Mouse (Mus musculus) CH12.LX (cell line): ENCODE measurements around the gene Phpt1. TPM values are rescaled to one million over a fixed set of nuclear protein-coding genes. Genes with fewer than 3 reads are reported as not detected.

Experiments
- DNase-seq: peaks from one replicate; pipeline ENCODE4 v3.0.0-alpha.2; 2013; ENCODE audit errors: extremely low read depth
- H3K27ac ChIP-seq: 2 replicates; pipeline ENCODE4 v1.5.1; 2012; ENCODE audit warnings: low read depth, mild to moderate bottlenecking, control low read depth, moderate library complexity; ENCODE audit not compliant: insufficient read depth
- H3K27me3 ChIP-seq: replicated peaks from 2 replicates; pipeline ENCODE3; 2012; ENCODE audit warnings: inconsistent platforms
- H3K36me3 ChIP-seq, 2 experiments: replicated peaks in 1 of 2; 2 replicates each; pipeline versions ENCODE3 to v1.6.1; 2012; ENCODE audit warnings: inconsistent platforms in 1 of 2, low read length in 1 of 2, mild to moderate bottlenecking in 1 of 2, mixed read lengths in 1 of 2, moderate library complexity in 1 of 2; ENCODE audit not compliant: control insufficient read depth in 1 of 2, insufficient read depth in 1 of 2
- H3K4me1 ChIP-seq, 2 experiments: 2 replicates each; pipeline ENCODE4 v1.6.1; 2012; ENCODE audit warnings: inconsistent platforms in 1 of 2, moderate library complexity in 1 of 2; ENCODE audit not compliant: insufficient read depth in 2 of 2, control insufficient read depth in 1 of 2
- H3K4me2 ChIP-seq: 2 replicates; pipeline ENCODE4 v1.6.1; 2012; ENCODE audit warnings: low read depth, mild to moderate bottlenecking, control low read depth; ENCODE audit not compliant: poor library complexity, insufficient read depth, severe bottlenecking
- H3K4me3 ChIP-seq, 3 experiments: fragments of 150-350 bp in 1 of 3; sonication (generic) in 1 of 3; replicated peaks in 1 of 3; 2 replicates each; pipeline versions ENCODE3 to v1.5.1; 2011 to 2012; ENCODE audit warnings: low read depth in 2 of 3, low read length in 2 of 3, mild to moderate bottlenecking in 2 of 3, moderate library complexity in 2 of 3, control low read depth in 1 of 3, improper control_type of control experiment in 1 of 3, inconsistent platforms in 1 of 3, mixed read lengths in 1 of 3; ENCODE audit not compliant: poor library complexity in 1 of 3
- H3K79me2 ChIP-seq: replicated peaks from 2 replicates; pipeline ENCODE4 v1.6.1; 2012; ENCODE audit warnings: mild to moderate bottlenecking, moderate library complexity; ENCODE audit not compliant: control insufficient read depth, poor library complexity, insufficient read depth, severe bottlenecking; ENCODE audit errors: extremely low read depth
- H3K9ac ChIP-seq: 2 replicates; pipeline ENCODE4 v1.6.1; 2012; ENCODE audit warnings: low read depth, mild to moderate bottlenecking, control low read depth, moderate library complexity; ENCODE audit not compliant: insufficient read depth
- H3K9me3 ChIP-seq: replicated peaks from 2 replicates; pipeline ENCODE3; 2012; ENCODE audit warnings: low read length, inconsistent platforms, mixed read lengths
- BHLHE40 ChIP-seq: IDR thresholded peaks from 2 replicates; pipeline ENCODE4 v1.6.1; 2011; ENCODE audit warnings: mild to moderate bottlenecking, low read depth, low read length, improper control_type of control experiment
- CHD1 ChIP-seq: IDR thresholded peaks from 2 replicates; pipeline ENCODE4 v1.6.1; 2012; ENCODE audit warnings: low read depth, low read length, improper control_type of control experiment, inconsistent platforms
- CHD2 ChIP-seq: IDR thresholded peaks from 2 replicates; pipeline ENCODE4 v1.6.1; 2011; ENCODE audit warnings: low read length, improper control_type of control experiment
- CTCF ChIP-seq, 2 experiments: IDR thresholded peaks in 1 of 2; conservative IDR thresholded peaks in 1 of 2; 2 replicates each; pipeline ENCODE4 v1.5.1; 2011 to 2012; ENCODE audit warnings: low read depth in 2 of 2, low read length in 2 of 2, improper control_type of control experiment in 1 of 2, inconsistent platforms in 1 of 2, mild to moderate bottlenecking in 1 of 2, moderate library complexity in 1 of 2
- E2F4 ChIP-seq: IDR thresholded peaks from 2 replicates; pipeline ENCODE4 v1.6.1; 2011; ENCODE audit warnings: low read depth, low read length, improper control_type of control experiment; ENCODE audit not compliant: insufficient replicate concordance
- ELF1 ChIP-seq: IDR thresholded peaks from 2 replicates; pipeline ENCODE4 v1.6.1; 2014; ENCODE audit warnings: low read depth, mild to moderate bottlenecking, inconsistent platforms, low read length, improper control_type of control experiment
- ETS1 ChIP-seq: conservative IDR thresholded peaks from 2 replicates; pipeline ENCODE4 v1.6.1; 2012; ENCODE audit warnings: low read depth, mild to moderate bottlenecking, inconsistent platforms, low read length, improper control_type of control experiment, moderate library complexity
- GABPA ChIP-seq: IDR thresholded peaks from 2 replicates; pipeline ENCODE4 v1.6.1; 2012; ENCODE audit warnings: low read depth, low read length, improper control_type of control experiment, inconsistent platforms; ENCODE audit not compliant: insufficient replicate concordance
- HCFC1 ChIP-seq: IDR thresholded peaks from 2 replicates; pipeline ENCODE4 v1.6.1; 2012; ENCODE audit warnings: low read depth, mild to moderate bottlenecking, inconsistent platforms, low read length, improper control_type of control experiment
- JUN ChIP-seq: IDR thresholded peaks from 2 replicates; pipeline ENCODE4 v1.6.1; 2011; ENCODE audit warnings: low read depth, mild to moderate bottlenecking, low read length, improper control_type of control experiment, moderate library complexity; ENCODE audit not compliant: insufficient read depth
- JUND ChIP-seq: conservative IDR thresholded peaks from 2 replicates; pipeline ENCODE4 v1.6.1; 2011; ENCODE audit warnings: low read depth, low read length, improper control_type of control experiment
- MAX ChIP-seq: IDR thresholded peaks from 2 replicates; pipeline ENCODE4 v1.6.1; 2011; ENCODE audit warnings: low read length, improper control_type of control experiment
- MEF2A ChIP-seq: IDR thresholded peaks from 2 replicates; pipeline ENCODE4 v1.6.1; 2014; ENCODE audit warnings: low read depth, mild to moderate bottlenecking, inconsistent platforms, low read length, improper control_type of control experiment, borderline replicate concordance
- MXI1 ChIP-seq: IDR thresholded peaks from 2 replicates; pipeline ENCODE4 v1.6.1; 2011; ENCODE audit warnings: mild to moderate bottlenecking, low read depth, low read length, improper control_type of control experiment
- MYC ChIP-seq: IDR thresholded peaks from 2 replicates; pipeline ENCODE4 v1.6.1; 2011; ENCODE audit warnings: low read depth, mild to moderate bottlenecking, improper control_type of control experiment, low read length
- NELFE ChIP-seq: IDR thresholded peaks from 2 replicates; pipeline ENCODE4 v1.6.1; 2011; ENCODE audit warnings: low read depth, low read length, improper control_type of control experiment
- PAX5 ChIP-seq: IDR thresholded peaks from 2 replicates; pipeline ENCODE4 v1.6.1; 2012; ENCODE audit warnings: low read length, inconsistent platforms, mixed read lengths
- POLR2AphosphoS2 ChIP-seq: IDR thresholded peaks from 2 replicates; pipeline ENCODE4 v1.6.1; 2011; ENCODE audit warnings: low read depth, low read length, improper control_type of control experiment
- RAD21 ChIP-seq: IDR thresholded peaks from 2 replicates; pipeline ENCODE4 v1.6.1; 2011; ENCODE audit warnings: low read depth, mild to moderate bottlenecking, low read length, improper control_type of control experiment, moderate library complexity
- RCOR1 ChIP-seq: conservative IDR thresholded peaks from 2 replicates; pipeline ENCODE4 v1.6.1; 2012; ENCODE audit warnings: low read depth, mild to moderate bottlenecking, inconsistent platforms, low read length, improper control_type of control experiment
- SIN3A ChIP-seq: IDR thresholded peaks from 2 replicates; pipeline ENCODE4 v1.6.1; 2012; ENCODE audit warnings: low read length, improper control_type of control experiment, inconsistent platforms
- SMC3 ChIP-seq: IDR thresholded peaks from 2 replicates; pipeline ENCODE4 v1.6.1; 2011; ENCODE audit warnings: low read depth, low read length, improper control_type of control experiment
- TBP ChIP-seq: conservative IDR thresholded peaks from 2 replicates; pipeline ENCODE4 v1.6.1; 2011; ENCODE audit warnings: low read depth, low read length, improper control_type of control experiment
- TCF12 ChIP-seq: IDR thresholded peaks from 2 replicates; pipeline ENCODE4 v1.6.1; 2014; ENCODE audit warnings: low read depth, mild to moderate bottlenecking, inconsistent platforms, low read length, improper control_type of control experiment
- UBTF ChIP-seq: IDR thresholded peaks from 2 replicates; pipeline ENCODE4 v1.6.1; 2012; ENCODE audit warnings: low read depth, mild to moderate bottlenecking, inconsistent platforms, low read length, improper control_type of control experiment, moderate library complexity
- USF1 ChIP-seq: IDR thresholded peaks from 2 replicates; pipeline ENCODE4 v1.6.1; 2014; ENCODE audit warnings: low read depth, mild to moderate bottlenecking, inconsistent platforms, low read length, improper control_type of control experiment
- USF2 ChIP-seq: conservative IDR thresholded peaks from 2 replicates; pipeline ENCODE4 v1.6.1; 2011; ENCODE audit warnings: low read depth, low read length, improper control_type of control experiment
- ZKSCAN1 ChIP-seq: IDR thresholded peaks from 2 replicates; pipeline ENCODE4 v1.6.1; 2012; ENCODE audit warnings: low read depth, inconsistent platforms, low read length, improper control_type of control experiment, borderline replicate concordance
- ZMIZ1 ChIP-seq: IDR thresholded peaks from 2 replicates; pipeline ENCODE4 v1.6.1; 2012; ENCODE audit warnings: low read depth, mild to moderate bottlenecking, inconsistent platforms, low read length, improper control_type of control experiment
- ZNF384 ChIP-seq: IDR thresholded peaks from 2 replicates; pipeline ENCODE4 v1.6.1; 2012; ENCODE audit warnings: low read depth, low read length, improper control_type of control experiment, inconsistent platforms
- dilution Hi-C: fragments of 300-500 bp; cut with MboI; formaldehyde crosslinking; loops from 2 replicates; pipeline ENCODE4 v1.14.3; 2020; ENCODE audit warnings: low sequenced_read_pairs; ENCODE audit not compliant: extremely low pct_unique_long_range_greater_than_20kb, extremely low pct_ligation_motif_present
- in situ Hi-C: fragments of 300-500 bp; cut with MboI; formaldehyde crosslinking; loops from 3 replicates; pipeline ENCODE4 v1.14.3; 2019; ENCODE audit warnings: low sequenced_read_pairs, low pct_ligation_motif_present, low pct_unique_long_range_greater_than_20kb, mixed read lengths
- polyA plus RNA-seq: library from polyadenylated mRNA; unstranded; fragments of >175 nt; gene quantifications from 2 replicates; pipeline ENCODE4 v1.2.1, GENCODE M21; 2012; ENCODE audit warnings: low read depth; ENCODE audit not compliant: insufficient read length
- total RNA-seq, 2 experiments: library from RNA; depleted of rRNA; stranded (reverse); fragments of 300-350 nt in 1 of 2; fragments of >200 nt in 1 of 2; gene quantifications; 2 replicates each; pipeline ENCODE4 v1.2.3; 2012 to 2014

Phpt1 gene
- total and polyA plus RNA-seq, 3 experiments: 37.9 to 66.9 (median 46.6) TPM

GRCm38 (mm10) chr2:25534866-25535182, 40.2 kb downstream of the Phpt1 start:
- H3K27ac ChIP-seq: peak overlapping the region; percentile 95
- H3K79me2 ChIP-seq: peaks cover 35% of the 10 kb centered on the region
- H3K36me3 ChIP-seq: peaks cover 52 to 79% of the 10 kb centered on the region in 2 experiments
- peak overlapping the region; percentile 61; the same call in 1 of the 2 replicates for H3K9ac ChIP-seq
- peaks cover 24 to 70% of the 10 kb centered on the region in 2 experiments for H3K4me1 ChIP-seq
- dilution Hi-C loops: no loop called here
- peak overlapping the region; percentile 46; the same call in 1 of the 2 replicates for H3K4me2 ChIP-seq
- no peaks in the 10 kb centered on the region for H3K9me3 ChIP-seq
- no peak for DNase-seq
- H3K27me3 ChIP-seq: no peaks in the 10 kb centered on the region
- 0 out of 2 replicates have a peak, but pooled peaks have one; percentile 28 for TF ChIP-seq USF2
- peak; percentile 81 for TF ChIP-seq ZNF384
- TF ChIP-seq MAX: peak; percentile 85
- TF ChIP-seq TBP: no peak
- no peak for TF ChIP-seq PAX5
- no peak for TF ChIP-seq JUN
- peak; percentile 97 for TF ChIP-seq MYC
- no peak for TF ChIP-seq ZKSCAN1
- TF ChIP-seq BHLHE40: no peak
- TF ChIP-seq ZMIZ1: no peak
- TF ChIP-seq USF1: peak; percentile 13; the same call in 1 of the 2 replicates
- no peak for TF ChIP-seq SMC3
- no peak for TF ChIP-seq CTCF (conservative IDR thresholded peaks at IDR 0.05 in 1 of 2, IDR thresholded peaks at IDR 0.05 in 1 of 2; ENCODE audit: low read depth in 2 of 2, low read length in 2 of 2)
- no peak for TF ChIP-seq GABPA
- peak; percentile 10; the same call in 1 of the 2 replicates for TF ChIP-seq CHD1
- no peak for TF ChIP-seq RCOR1
- TF ChIP-seq POLR2AphosphoS2: no peak
- TF ChIP-seq HCFC1: peak; percentile 1; the same call in 1 of the 2 replicates
- TF ChIP-seq RAD21: no peak
- TF ChIP-seq, all 38 proteins: peak for 7
- no peak overlapping the region for H3K4me3 ChIP-seq
- in situ Hi-C loops: no loop called here

- Histone ChIP-seq H3K9ac (peak overlapping the region; percentile 61), H3K4me3 (no peak overlapping the region), H3K27me3 (no peaks in the 10 kb centered on the region), H3K36me3 (peaks cover 57 to 79% of the 10 kb centered on the region in 2 experiments), H3K4me2 (peak overlapping the region; percentile 46), H3K79me2 (peaks cover 31% of the 10 kb centered on the region), H3K27ac (peak overlapping the region; percentile 95), H3K4me1 (peaks cover 20 to 65% of the 10 kb centered on the region in 2 experiments), H3K9me3 (no peaks in the 10 kb centered on the region)
- DNase-seq: peak; percentile 90
- dilution Hi-C loops (no loop called here), in situ Hi-C loops (no loop called here)
- no peak for TF ChIP-seq E2F4
- peak; percentile 72 for TF ChIP-seq ETS1
- TF ChIP-seq UBTF: no peak
- peak; percentile 31; the same call in 1 of the 2 replicates for TF ChIP-seq SIN3A
- peak; percentile 99 for TF ChIP-seq MYC
- TF ChIP-seq JUN: 0 out of 2 replicates have a peak, but pooled peaks have one; percentile 9
- TF ChIP-seq HCFC1: peak; percentile 49
- TF ChIP-seq JUND: no peak
- no peak for TF ChIP-seq CHD2
- TF ChIP-seq TCF12: no peak
- TF ChIP-seq NELFE: no peak
- TF ChIP-seq MEF2A: peak; percentile 78; the same call in 1 of the 2 replicates
- no peak for TF ChIP-seq ZKSCAN1
- TF ChIP-seq BHLHE40: peak; percentile 99
- no peak for TF ChIP-seq RCOR1
- TF ChIP-seq MAX: peak; percentile 98
- TF ChIP-seq CTCF (conservative IDR thresholded peaks at IDR 0.05 in 1 of 2, IDR thresholded peaks at IDR 0.05 in 1 of 2; ENCODE audit: low read depth in 2 of 2, low read length in 2 of 2): no peak
- peak; percentile 79; the same call in 1 of the 2 replicates for TF ChIP-seq MXI1
- 0 out of 2 replicates have a peak, but pooled peaks have one; percentile 5 for TF ChIP-seq ELF1
Measured at GRCm38 (mm10) chr2:25534178-25534865, 40.7 kb downstream of the Phpt1 start.
